In the genomic region with DNA sequence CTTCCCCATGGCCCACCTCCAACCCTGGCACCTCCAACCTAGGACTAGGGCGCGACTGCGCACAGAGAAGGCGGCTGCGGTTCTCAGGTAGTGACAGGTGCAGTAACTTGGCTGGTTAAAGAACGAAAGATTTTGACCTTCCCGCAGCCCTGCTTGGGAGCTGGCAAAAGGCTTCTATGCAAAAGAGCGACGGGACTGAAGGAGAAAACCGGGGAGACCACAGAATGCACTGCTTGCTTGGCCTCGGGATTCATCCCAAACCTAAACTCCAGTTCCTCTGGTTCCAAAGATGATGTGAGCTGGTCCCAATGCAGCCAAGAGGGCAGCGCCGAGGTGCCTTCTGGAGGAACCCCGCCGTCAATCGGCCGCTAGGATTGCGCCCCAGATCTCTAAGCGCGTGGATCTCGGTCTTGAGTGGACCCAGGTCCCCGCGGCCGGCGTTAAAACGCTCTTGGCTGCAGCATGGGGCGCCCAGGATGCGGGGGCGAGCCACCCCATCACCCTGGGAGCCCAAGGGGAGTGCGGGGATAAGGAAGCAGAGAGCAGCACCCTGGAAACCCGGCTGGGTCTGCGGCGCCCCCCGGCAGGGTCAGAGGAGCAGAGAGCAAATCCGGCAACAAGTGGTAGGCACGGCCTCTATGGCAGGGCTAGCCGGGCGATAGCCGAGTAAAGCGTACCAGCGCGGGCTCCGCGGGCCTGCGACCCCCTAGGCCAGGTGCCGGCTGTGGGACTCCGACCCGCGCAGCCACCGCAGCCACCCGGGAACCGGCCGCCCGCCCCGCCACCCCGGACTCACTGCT, we compare ENCODE assay signal across 9 mouse cellular contexts. TPM values are rescaled to one million over a fixed set of nuclear protein-coding genes. Genes with fewer than 3 reads are reported as not detected.
DNase-seq lines count a peak whose midpoint lies in the region; ATAC-seq and TF ChIP-seq lines count a peak whose summit lies in the region.
"Had no signal": no experiment of that assay in that cellular context is flagged by ENCODE, and none has a peak within 500 bp of the region (broad histone marks: within the 10 kb centered on the region; RNA-seq: fewer than 3 reads in every experiment).

No protein-coding gene starts in this region.

- no peak for TF ChIP-seq CTCF in forebrain, postnatal 0 days (IDR thresholded peaks at IDR 0.05; ENCODE audit: low read depth)

- peak; percentile 45 for DNase-seq in adrenal gland, postnatal 14 days
- no peak for DNase-seq in adrenal gland, postnatal 25 days
- DNase-seq in CD4-positive, CD25-positive, alpha-beta regulatory T cell, adult 2 months (ENCODE audit: low read depth, low spot score), result peak; percentile 58
- DNase-seq in cerebellum, adult 9-11 months, result peak; percentile 61
- DNase-seq in forebrain, postnatal 0 days, result peak; percentile 34
- peak; percentile 24 for DNase-seq in lung, postnatal 10 days
- peak; percentile 26 for DNase-seq in splenic B cell, adult 2 months (ENCODE audit: low read depth, low spot score)

- peak; percentile 56 for ATAC-seq in forebrain, postnatal 0 days
- peak; percentile 77 for ATAC-seq in kidney, embryonic 15.5 days (replicated peaks; ENCODE audit: low FRiP score)

- H3K9me3 ChIP-seq in forebrain, postnatal 0 days (ENCODE audit: low read length), result no peaks in the 10 kb centered on the region
- no peaks in the 10 kb centered on the region for H3K9me3 ChIP-seq in kidney, embryonic 15.5 days (replicated peaks)

- WGBS in forebrain, postnatal 0 days, result 1% methylated on average over 55 of the region's 56 CpGs
- under 1% methylated on average over 56 of the region's 56 CpGs for WGBS in kidney, embryonic 15.5 days

- H3K36me3 ChIP-seq in forebrain, postnatal 0 days (ENCODE audit: insufficient read depth), result peaks cover 12% of the 10 kb centered on the region
- peaks cover 18% of the 10 kb centered on the region for H3K36me3 ChIP-seq in kidney, embryonic 15.5 days
- H3K36me3 ChIP-seq in splenic B cell, adult 2 months (ENCODE audit: control insufficient read depth, insufficient read depth, low read length, poor library complexity, severe bottlenecking), result peaks cover 4% of the 10 kb centered on the region; the same call in 1 of the 2 replicates

- peak overlapping the region; percentile 76 for H3K27ac ChIP-seq in forebrain, postnatal 0 days (ENCODE audit: low read depth, low read length)
- peak overlapping the region; percentile 81 for H3K27ac ChIP-seq in kidney, embryonic 15.5 days

- no peaks in the 10 kb centered on the region for H3K27me3 ChIP-seq in forebrain, postnatal 0 days (ENCODE audit: insufficient read depth, low read length)
- H3K27me3 ChIP-seq in kidney, embryonic 15.5 days, result no peaks in the 10 kb centered on the region
- no peaks in the 10 kb centered on the region for H3K27me3 ChIP-seq in splenic B cell, adult 2 months (ENCODE audit: control insufficient read depth, insufficient read depth, low read length, poor library complexity, severe bottlenecking)

- peak overlapping the region; percentile 93 for H3K4me2 ChIP-seq in forebrain, postnatal 0 days (ENCODE audit: low read depth)
- peak overlapping the region; percentile 83 for H3K4me2 ChIP-seq in kidney, embryonic 15.5 days

- H3K4me1 ChIP-seq in forebrain, postnatal 0 days (ENCODE audit: insufficient read depth), result 0 out of 2 replicates have a peak, but pooled peaks cover 5% of the 10 kb centered on the region
- H3K4me1 ChIP-seq in kidney, embryonic 15.5 days, result peaks cover 22% of the 10 kb centered on the region

- peak overlapping the region; percentile 81 for H3K9ac ChIP-seq in forebrain, postnatal 0 days
- H3K9ac ChIP-seq in kidney, embryonic 15.5 days, result peak overlapping the region; percentile 89

- peak overlapping the region; percentile 89 for H3K4me3 ChIP-seq in forebrain, postnatal 0 days (ENCODE audit: low read depth, low read length)
- peak overlapping the region; percentile 95 for H3K4me3 ChIP-seq in kidney, embryonic 15.5 days (replicated peaks)

RNA-seq across cellular contexts. Expression of gene Mia3, which starts 0.6 kb away (rescaled TPM):
- 158 and 174 TPM in 2 replicates for total RNA-seq in adrenal gland, postnatal 14 days (2021)
- total RNA-seq in adrenal gland, postnatal 25 days (2021), result 200 and 216 TPM in 2 replicates
- total RNA-seq in forebrain, postnatal 0 days (2014; rRNA removed), result 124 and 131 TPM in 2 replicates
- 62.8 and 87.3 TPM in 2 replicates for polyA plus RNA-seq in forebrain, postnatal 0 days (2015; fragmentation: Nextera tagmentation; extraction: Ambion mirVana)
- 99.3 and 101 TPM in 2 replicates for polyA plus RNA-seq in kidney, embryonic 15.5 days (2015; fragmentation: Nextera tagmentation; extraction: Ambion mirVana)

RNA-seq across cellular contexts. Expression of gene Taf1a, which starts 20.0 kb away (rescaled TPM):
- 14.9 and 16.0 TPM in 2 replicates for total RNA-seq in adrenal gland, postnatal 14 days (2021)
- total RNA-seq in adrenal gland, postnatal 25 days (2021), result 17.0 and 19.7 TPM in 2 replicates
- 17.8 and 19.1 TPM in 2 replicates for total RNA-seq in forebrain, postnatal 0 days (2014; rRNA removed)
- polyA plus RNA-seq in forebrain, postnatal 0 days (2015; fragmentation: Nextera tagmentation; extraction: Ambion mirVana), result 9.8 and 11.7 TPM in 2 replicates
- polyA plus RNA-seq in kidney, embryonic 15.5 days (2015; fragmentation: Nextera tagmentation; extraction: Ambion mirVana), result 21.2 and 21.3 TPM in 2 replicates

RNA-seq across cellular contexts. Expression of gene Hhipl2, which starts 49.2 kb away (rescaled TPM):
- total RNA-seq in adrenal gland, postnatal 14 days (2021), result not detected in 2 replicates
- not detected in 2 replicates for total RNA-seq in adrenal gland, postnatal 25 days (2021)
- 0.33 and 0.46 TPM in 2 replicates for total RNA-seq in forebrain, postnatal 0 days (2014; rRNA removed)
- polyA plus RNA-seq in forebrain, postnatal 0 days (2015; fragmentation: Nextera tagmentation; extraction: Ambion mirVana), result 0.07 TPM in 1 of 2 replicates, not detected in the other
- polyA plus RNA-seq in kidney, embryonic 15.5 days (2015; fragmentation: Nextera tagmentation; extraction: Ambion mirVana), result 0.64 and 0.75 TPM in 2 replicates
- total RNA-seq: gastrocnemius, postnatal 4 days had no signal
